Mouse (Mus musculus): ENCODE results near the gene Mlip.

Gene Mlip

GRCm38 (mm10) chr9:77344318-77344717, 8.5 kb downstream of the Mlip start:
- no peak for DNase-seq

DNA sequence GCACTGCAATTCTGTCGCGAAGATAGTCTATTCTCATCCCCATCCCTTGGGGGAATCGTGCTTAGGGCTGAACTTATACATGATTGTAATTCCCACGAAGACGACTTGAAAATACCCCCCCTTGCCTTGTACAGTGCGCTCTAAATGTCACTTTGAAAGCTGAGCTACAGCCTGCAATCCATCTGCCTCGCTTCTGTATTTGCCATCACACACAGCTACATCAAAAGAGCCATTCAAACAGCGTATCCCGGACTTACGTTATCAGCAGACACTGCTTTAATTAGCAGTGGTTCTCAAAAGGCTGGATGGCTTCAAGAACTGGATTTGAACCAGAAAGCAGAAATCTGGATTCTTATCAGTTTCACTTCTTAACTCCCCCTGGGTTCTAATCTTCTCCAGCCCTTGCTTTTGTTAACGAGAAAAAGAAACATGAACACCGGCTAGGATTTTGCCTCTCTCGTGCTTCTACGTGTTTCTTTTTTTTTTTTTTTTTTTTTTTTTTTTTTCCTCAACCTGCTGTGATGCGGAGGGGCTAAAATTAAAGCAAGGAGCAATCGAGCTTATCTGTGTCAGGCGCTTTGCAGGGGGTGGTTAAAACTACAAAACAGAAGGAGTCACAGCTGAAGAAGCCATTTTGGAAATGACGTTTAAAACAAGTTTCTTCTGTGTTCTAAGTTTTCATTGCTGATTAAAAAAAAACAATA, 12.5 kb downstream of the Mlip start:
- DNase-seq: no peak

GRCm38 (mm10) chr9:77339571-77340148, 13.1 kb downstream of the Mlip start:
- no peak for DNase-seq

GRCm38 (mm10) chr9:77335370-77335769, 17.4 kb downstream of the Mlip start:
- DNase-seq: no peak

DNA sequence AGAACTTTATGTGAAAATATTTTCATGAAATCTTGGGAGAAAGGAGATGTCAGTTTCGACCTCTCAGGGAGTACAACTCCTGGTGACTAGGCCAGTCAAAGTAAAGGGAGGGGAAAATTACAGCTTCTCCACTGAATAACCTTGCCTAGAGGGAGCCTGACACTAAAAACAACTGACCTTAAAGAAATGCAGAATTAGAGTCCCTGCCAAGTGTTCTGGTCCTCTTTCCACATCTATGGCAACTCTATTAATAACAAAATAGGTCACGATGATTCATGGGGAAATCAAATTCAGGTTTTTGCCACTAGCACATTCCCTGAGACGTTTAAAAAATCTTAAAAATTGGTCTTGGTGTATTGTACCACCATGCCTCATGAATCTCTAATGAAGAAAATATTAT, 34.4 kb downstream of the Mlip start:
- DNase-seq: no peak

GRCm38 (mm10) chr9:77310548-77310947, 42.2 kb downstream of the Mlip start:
- no peak for DNase-seq

DNA sequence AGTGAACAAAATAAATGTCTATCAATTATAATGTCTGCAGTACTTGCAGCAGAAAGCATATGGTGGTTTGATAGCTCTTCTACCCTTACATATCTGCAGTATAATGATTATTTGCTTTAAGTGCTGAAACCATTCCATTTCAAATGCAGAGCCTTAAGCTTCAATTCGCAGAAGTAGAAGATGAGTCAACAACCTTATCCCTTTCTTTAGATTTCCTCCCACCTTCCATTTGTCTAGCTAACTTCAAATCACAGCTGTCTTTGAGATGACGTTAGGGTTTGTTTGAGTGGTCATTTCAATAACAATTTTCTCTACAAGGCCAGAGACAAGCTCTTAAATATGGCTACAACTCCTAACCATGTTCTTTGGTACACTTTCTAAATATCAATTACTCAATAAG, 47.4 kb downstream of the Mlip start:
- no peak for DNase-seq

- no peak for DNase-seq
Measured at GRCm38 (mm10) chr9:77302340-77302739, 50.4 kb downstream of the Mlip start.

GRCm38 (mm10) chr9:77287958-77288357, 64.8 kb downstream of the Mlip start:
- DNase-seq: no peak

DNA sequence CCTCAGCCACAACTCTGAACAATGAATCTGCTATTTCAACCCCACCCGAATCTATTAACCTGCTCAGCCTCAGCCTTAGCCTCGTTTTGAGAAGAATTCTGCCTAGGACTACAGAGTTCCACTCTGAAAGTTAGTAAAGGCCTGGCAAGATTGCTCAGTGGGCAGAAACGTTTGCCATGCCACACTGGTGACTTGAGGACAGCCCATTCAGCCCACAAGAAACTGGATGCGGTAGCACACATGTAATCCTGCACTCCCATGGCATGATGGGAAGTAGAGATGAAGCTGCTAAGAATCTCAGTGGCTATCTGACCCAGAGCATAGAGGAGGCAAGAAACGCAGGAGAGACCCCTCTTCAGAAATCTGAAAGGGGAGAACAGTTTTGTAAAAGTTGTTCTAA, 73.4 kb downstream of the Mlip start:
- no peak for DNase-seq

DNA sequence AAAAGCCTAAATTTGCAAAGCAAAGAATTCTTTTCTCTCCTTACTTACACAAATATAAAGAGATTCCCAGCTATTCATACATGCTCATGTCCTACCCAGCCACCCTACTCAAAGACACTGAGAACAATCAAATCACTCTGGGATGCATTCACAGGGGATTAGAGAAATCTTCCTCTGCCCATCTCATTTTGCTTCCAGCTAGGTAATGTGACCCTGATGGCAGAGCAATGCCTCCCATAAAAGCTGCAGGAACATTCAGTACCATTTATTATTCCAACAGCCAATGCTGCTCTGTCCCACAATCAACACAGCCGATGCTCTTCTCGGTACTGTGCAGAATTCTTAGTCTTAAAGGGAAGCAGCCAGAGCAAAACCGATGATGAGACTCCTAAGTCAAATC, 74.7 kb downstream of the Mlip start:
- DNase-seq: no peak

DNA sequence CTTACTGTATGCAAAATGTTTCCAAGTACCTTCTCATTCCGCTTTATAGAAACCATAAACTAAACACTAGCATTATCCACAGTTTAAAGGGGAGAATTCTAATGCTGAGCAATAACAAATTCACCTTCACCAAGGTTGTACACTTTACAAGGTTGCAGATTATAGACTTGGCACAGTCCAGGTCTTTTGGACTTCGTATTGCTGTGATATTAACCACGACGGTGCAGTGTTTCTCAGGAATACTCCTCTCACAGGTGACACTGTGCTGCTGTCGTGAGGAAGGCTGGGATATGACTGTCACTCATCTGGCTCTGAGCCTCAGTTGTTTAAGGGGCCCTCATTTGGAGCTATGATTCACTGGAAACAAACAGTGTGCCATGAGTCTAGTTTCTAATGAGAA, 75.5 kb downstream of the Mlip start:
- DNase-seq: no peak

GRCm38 (mm10) chr9:77276451-77277154, 76.2 kb downstream of the Mlip start:
- DNase-seq: no peak

GRCm38 (mm10) chr9:77272727-77273126, 80.0 kb downstream of the Mlip start:
- DNase-seq: no peak

DNA sequence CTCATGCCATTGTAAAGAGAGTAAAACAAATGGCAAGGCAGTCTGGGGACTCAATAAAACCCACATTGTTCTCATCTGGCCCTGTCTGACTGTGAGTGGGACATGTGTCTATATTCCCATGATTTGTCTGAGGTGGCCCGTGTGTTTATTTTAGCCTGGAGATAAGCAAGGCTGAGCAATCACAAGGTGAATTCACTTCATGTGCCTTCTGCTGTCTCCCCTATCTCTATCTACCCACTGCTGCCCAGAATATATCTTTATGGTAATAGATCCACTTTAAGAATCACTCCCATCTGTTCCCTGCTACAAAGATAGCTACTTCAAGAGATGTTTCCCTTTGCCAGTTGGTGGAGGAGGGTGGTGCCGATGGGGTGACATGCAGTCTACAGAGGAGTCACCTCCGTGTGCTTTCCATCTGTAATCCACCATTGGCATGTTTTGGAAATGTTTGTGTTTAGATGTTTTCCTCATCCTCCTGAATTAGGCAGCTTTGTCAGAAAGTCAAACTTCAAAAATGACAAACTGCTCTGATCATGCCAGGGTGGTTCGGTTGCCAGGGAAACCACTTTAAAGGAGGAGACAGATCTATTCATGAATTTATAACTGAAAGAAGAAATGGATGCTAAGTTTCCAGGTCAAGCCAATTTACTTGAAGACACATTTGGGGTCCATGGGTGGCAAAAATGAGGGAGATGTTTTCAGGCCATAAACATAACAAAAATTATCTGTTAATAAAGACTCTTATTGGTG, 87.3 kb downstream of the Mlip start:
- DNase-seq: no peak

GRCm38 (mm10) chr9:77259052-77259451, 93.7 kb downstream of the Mlip start:
- no peak for DNase-seq

GRCm38 (mm10) chr9:77258265-77258664, 94.5 kb downstream of the Mlip start:
- no peak for DNase-seq

- DNase-seq: no peak
Measured at GRCm38 (mm10) chr9:77254514-77254913, 98.3 kb downstream of the Mlip start.

DNA sequence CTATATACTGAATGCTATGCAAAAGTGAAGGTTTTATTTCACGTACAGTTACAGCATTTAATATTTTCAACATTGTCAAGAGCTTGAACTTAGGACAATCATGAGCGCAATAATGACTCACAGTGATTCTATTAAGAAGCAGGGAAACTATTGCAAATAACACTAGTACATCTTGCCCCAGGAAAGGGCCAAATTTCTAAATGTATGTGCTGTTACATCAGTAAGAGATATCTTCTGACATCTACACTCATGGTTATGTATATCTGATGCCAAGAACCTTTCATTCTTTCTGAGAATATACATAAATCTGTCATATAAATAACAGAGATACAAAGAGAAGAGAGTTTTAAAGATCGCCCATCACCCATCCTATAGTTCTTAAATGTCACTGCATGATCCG, 100.0 kb downstream of the Mlip start:
- DNase-seq: no peak

DNA sequence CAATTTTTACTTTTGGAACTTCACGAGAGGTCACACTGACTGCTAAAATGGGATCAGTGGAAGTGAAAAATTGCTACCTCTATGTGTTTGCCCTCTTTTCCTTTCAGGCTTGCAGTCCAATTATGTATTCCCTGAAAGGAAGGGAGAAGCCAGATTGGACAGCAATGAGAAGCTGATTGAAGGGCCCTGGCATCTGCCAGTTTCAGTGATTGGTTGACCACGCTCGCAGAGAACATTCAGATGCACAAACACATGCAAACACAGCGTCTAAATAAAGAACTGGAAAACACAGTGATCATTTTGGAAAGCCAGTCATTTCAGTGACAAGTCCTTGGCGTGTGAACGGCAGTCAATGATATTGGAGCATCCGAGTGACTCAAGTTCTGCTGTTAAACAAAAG, 100.6 kb downstream of the Mlip start:
- DNase-seq: no peak

- no peak for DNase-seq
Measured at GRCm38 (mm10) chr9:77251511-77252112, 101.2 kb downstream of the Mlip start.

GRCm38 (mm10) chr9:77198250-77198649, 154.5 kb downstream of the Mlip start:
- no peak for DNase-seq

DNA sequence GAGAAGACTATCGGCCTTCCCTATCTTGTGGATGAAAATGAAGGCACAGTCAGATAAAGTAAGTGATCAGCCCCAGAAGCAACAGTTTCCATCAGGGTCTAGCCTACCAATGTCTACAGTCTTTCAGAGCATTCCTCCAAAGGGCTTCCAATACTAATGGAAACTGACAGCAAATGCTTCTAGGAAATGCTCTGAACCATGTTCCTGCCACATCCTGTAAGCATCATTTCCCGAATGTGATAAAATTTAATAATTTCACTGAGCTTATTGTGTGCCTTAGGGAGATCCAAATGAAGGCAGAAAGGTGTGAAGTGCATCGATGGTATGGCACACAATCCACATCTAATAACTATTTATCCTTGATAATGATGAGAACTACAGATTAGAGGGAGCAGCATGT, 173.3 kb downstream of the Mlip start:
- no peak for DNase-seq
